Mouse (Mus musculus) urinary bladder, adult 2 months (tissue): ENCODE results near the gene Rora. TPM values are rescaled to one million over a fixed set of nuclear protein-coding genes. Genes with fewer than 3 reads are reported as not detected.

ENCODE experiments used
- DNase-seq: peaks from one replicate; pipeline ENCODE4 v3.0.0; 2022; ENCODE audit warnings: low spot score
- polyA plus RNA-seq: library from polyadenylated mRNA; depleted of rRNA; stranded (reverse); fragments of >200 nt; gene quantifications from 2 replicates; pipeline ENCODE4 v1.2.3, GENCODE M21; 2012; rRNA removed

Rora gene
- 12.2 and 17.6 TPM in 2 replicates for polyA plus RNA-seq

DNA sequence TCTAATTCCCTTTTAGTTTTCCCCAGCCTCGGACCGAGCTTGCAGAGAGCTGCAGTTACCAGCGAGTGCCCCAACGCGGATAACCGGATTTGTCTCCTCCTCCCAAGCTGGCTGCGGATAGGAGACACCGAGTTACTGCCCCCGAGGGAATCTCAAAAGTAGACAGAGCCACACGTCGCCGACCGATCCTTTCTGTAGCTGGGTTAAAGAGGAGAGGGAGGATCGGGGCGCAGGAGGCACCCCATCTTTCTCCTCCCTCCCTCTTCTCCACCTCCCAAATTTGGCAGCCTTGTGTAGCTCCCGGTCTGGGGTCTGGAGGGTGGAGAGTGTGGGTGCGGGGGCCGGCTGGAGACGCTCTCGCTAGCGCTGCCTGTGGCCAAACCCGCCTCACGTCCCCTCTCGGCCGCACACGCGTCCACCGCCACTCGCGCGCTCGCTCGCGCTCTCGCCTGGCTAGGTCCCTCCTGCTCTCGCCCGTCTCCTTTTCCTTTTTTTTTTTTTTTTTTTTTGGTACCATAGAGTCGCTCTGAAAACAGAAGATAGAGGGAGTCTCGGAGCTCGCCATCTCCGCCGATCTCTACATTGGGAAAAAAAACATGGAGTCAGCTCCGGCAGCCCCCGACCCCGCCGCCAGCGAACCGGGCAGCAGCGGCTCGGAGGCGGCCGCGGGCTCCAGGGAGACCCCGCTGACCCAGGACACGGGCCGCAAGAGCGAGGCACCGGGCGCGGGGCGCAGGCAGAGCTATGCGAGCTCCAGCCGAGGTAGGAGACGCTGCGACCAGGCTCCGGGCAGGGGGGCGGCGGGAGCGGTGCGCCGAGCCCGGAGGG lies at the start of gene Rora:
Rora (plus strand) TSS at position 576 of the 828 bp plus-strand sequence.
- DNase-seq, result peak; percentile 59

DNA sequence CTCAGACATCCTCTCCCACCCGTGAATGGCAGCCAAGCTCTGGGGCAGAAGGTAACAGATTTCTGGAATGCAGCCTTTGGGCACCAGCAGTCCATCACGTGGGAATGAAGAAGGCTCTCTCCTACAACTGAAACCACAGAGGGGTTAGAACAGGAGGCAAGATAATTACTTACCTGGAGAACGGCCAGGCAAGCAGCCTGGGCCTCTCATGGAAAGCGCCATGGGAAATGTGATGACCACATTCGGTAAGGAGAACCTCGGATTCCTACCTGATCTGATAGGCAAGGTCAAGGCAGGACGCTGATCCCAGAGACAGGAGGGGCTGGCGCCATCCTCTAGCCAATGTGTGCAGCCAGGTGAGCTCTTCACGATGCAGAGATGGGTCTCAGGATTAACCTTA lies 39.6 kb upstream of the Rora start:
- no peak for DNase-seq

DNA sequence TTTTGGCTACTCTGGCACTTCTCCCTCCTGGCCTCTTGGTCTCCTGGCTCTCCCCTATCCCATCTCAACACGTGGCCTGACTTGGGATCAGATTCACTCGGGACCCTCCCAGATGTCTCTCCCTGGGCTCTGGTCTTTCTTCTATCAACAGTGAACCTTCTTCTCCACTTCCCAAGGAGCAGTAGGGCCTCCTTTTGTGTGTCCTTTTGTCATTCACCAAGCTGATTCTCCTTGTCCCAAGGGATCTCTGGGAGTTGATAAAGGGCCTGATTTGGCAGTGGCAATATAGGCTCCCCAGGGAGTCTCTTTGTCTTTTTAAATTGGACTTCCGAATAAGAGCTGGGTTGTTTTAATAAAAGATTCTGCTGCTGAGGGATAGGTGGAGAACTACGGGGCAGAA lies 36.5 kb upstream of the Rora start:
- DNase-seq, result no peak

DNA sequence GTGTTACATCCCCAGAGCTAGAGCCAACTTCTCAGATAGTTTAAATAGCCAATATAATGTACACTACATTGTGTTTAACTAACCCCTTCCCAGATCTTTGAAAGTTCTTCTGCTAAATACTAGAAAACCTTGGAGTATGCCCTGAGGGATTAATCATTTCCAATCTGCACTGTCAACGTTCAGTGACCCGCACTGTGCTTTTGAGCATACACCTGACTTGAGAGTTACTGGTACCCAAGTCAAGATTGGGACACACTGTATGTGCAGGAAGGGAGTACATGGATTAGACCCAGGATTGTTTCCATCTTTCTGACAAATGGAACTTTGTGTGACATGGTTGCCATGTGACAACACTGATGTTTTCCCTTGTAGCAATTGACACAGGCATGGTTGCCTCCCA lies 33.5 kb upstream of the Rora start:
- no peak for DNase-seq

DNA sequence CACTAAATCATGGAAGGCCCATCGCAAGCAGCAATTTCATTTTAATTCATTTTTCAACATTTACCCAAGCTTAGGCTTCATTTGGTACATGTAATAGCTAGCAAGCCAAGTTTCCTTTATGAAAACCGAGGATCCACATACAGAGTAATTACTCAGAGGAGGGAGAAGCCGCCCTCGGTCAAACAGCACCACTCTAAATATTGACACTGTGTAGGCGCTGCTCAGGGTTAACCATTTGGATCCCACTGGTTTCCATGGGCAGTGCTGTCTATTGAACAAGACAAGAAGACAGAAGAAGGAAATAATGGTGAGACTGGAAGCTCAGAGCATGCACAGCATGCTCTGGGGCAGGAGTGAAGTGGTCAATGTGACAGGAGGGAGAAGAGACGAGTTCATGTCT lies 33.1 kb upstream of the Rora start:
- DNase-seq, result no peak

DNA sequence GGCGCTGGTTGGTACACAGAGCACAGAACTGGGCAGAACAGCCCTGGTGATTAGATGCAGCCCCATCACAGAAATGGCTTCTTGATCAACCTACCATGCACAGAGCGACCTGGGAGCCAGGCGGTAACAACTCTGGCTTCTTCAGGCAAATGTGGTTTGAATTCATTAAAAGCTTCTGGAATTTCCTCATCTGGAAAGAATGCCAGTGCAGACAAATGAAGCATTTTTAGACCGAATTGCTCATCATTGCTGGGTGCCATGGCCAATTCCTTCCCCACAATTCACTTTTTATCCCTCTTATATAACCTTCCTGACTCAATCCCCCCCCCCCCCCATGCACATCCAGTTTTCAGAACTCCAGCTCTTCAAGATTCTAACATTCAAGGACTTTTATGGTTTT lies 28.6 kb upstream of the Rora start:
- DNase-seq, result no peak

DNA sequence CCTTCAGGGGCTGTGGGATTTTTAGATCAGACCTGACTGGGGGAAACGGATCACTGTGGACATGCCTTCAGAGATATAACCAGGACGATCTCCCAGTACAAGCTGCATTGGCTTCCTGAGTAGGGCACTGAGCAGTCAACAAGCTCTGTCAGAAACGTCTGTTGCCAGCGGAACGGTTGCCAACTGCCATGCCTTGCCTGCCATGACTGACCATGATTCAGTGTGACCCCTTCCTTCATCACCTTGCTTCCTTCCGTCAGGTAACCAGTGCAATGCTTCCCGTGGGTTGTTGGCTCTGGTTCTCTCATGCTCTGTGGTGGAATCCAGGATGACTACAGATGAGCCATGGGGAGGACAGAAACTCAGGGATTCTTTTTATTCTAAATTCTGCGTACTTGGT lies 16.3 kb upstream of the Rora start:
- no peak for DNase-seq

DNA sequence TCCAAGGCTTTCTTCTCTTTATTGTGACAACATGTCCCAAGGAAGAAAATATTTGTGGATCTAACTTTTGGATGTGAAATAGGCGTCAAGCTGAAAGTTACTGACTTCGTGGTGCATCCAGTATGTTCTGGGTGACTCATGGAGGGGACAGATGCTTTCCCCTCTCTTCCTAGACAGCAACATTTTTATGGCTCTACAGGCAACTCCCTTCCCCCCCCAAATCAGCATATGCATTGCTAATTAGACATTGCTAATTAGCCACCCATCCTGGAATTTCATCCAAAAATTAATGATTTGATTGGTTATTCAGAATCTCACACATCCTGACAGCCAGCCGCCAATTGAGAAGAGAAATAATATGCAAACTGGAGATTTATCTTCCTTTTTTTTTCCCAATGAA lies 12.5 kb upstream of the Rora start:
- no peak for DNase-seq

DNA sequence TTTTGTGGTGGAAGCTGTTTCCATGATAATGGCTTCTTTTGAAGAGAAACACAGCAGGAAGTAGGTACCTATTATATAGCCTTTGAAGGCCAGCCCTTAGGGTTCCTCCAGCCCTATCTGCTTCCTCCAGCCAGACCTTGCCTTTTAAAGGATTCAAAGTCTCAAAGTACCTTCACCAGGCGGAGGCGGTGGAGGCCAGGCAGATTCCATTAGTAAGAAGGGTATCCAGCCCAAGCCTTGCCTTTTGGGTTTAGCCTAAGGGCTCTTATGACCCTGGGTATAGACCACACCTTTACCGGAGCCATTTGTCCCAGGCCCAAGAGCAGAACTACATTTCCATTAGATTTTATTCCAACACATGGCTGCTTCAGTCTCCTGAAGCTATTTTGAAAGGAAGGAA lies 5.5 kb upstream of the Rora start:
- DNase-seq, result no peak

DNA sequence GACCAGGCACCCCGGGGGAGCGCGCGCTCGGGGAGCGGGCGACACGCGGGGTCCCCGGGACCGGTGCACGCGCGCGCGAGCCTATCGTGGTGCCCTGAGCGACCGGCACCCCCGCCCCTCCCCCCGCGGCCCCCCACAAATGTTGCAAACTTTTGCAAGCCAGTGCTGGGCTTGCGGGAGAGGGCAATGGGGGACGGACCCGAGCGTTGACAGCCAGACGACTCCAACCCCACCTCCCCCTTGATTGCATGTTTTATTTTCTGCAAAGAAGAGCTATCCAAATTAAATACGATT lies 400 bp downstream of the Rora start:
- DNase-seq, result no peak

DNA sequence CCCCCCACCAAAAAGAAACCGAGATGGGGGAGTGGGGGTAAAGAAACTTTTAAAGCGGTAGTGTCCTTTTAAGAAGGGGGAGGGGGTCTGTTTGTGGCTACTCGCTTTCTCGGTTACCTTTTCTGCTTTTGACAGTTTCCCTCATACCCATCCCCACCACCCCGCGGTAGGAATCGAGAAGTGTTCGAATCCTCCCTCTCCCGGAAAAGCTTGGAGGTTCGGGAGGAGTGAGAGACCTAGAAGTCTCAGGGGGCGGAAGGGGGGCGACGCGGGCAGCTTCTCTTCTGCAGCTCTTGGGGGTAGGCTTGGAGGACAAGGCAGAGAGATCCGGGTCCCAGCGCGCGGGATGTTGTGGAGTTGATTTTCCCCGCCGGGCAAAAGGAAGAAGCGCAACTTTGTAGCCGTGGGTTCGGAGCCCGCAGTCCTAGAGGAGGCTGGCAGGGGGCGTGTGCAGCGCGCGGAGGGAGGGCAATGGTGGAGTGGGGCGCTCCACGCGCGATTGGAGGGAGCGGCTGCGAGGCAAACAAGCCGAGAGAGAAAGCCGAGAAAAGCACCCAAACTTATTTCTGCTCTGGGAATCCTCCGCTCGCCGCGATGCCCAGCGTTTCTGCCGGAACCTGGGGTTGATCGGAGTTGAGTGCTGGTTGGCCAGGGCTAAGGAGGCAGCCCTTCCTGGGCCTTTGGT lies 889 bp downstream of the Rora start:
- DNase-seq, result peak; percentile 25

DNA sequence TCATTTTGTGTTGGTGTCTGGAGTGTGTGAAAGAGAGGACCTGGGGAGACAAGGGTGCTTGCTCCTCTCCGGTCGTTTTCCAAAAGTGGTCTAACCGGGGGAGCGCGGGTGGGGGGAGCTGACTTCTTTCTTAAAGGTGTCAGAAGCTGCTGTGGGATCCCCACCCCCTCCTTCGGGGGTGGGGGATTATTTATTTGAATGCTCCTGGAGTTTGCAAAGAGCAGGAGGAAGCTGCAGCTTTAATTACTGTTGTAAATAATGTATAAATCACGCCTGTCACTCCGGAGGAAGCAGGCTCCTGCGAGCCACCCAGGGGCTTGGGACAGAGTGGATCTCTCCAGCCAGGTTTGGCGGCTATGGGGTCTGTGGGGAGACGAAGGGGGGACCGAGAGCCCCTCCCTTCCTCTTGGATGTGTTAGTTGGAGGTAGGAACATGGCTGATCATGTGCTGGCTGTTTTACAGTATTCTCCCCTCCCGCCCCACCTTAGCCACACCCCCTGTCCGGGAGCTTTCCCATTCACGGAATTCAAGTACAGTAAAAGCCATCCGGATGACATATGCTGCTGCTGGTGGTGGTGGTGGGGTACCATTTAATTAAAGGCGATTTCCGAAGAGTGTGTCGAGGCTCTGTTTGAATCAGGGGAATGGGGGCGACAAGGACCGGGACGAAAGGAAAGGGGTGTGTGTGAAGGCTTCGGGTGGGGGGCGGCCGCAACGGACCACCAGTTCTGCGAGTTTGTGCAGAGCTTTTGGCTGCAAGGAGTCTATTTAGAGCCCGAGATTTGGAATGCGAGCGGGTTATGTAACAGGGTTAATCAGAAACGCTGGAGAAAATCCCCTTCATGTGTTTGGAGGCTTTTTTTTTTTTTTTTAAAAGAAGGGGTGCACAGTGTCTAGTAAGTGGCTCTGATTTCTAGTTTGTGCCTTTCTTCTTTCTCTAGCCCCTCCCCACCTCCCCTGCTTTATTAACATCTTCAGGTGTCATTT lies 1.7 kb downstream of the Rora start:
- DNase-seq, result peak; percentile 23

DNA sequence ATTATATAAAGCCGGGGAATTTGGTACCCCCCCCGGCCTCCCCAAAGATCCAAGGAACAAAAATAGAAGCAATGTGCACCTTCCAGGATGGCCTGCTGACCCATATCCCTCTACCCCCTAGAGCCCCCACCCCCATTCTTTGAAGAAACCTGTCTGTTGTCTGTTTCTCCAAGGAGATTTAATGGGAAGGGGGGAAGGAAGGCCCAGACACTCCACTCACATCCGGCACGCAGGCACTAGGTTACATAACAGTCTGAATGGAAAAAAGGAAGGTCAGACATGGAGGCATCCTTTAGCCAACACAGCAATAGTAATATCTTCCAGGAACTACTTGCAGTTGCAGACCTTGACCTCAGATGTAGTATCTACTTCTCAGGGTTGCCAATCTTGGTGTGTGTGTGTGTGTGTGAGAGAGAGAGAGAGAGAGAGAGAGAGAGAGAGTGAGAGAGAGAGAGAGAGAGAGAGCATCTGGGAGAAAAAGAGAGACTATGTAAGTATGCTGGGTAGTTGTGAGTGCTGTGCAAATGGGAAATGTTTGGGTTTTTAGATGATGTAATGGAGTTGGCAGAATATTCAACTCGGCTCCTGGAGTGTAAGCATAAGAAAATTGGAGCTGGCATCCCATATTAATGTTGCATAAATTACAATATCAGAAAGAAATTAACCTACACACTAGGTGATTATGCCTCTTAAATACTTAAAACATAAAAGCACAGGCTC lies 2.6 kb downstream of the Rora start:
- no peak for DNase-seq

DNA sequence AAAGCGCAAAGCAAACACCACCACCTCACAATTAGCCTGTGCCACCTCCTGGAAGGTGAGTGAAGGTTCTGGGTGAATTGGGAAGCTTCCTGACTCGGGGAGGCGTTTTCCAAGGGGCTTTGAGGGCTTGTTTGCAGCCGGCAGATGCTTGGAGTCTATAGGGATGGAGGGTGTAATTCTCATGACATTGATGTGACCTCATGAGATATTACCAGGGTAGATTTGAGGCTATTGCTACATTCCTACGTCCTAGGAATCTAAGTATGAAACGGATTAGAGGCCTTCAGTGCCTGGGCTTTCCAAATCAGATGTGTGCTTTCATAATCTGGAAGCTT lies 3.2 kb downstream of the Rora start:
- DNase-seq, result no peak

DNA sequence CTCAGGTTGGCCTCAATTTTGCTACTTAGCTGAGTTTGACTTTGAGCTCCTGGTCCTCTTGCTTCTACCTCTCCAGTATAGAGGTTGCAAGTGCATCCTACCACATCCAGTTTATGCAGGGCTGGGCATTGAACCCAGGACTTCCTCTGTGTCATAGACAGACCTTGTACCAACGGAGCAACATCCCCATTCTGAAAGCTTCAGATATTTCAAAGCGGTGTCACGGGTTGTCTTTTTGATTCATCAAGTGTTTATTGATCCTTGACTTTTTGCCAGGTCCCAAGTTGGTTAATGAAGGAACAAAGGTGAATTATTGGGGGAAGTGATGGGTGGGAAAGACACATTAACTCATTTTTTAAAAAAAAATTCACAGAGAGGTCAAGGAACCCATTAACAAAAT lies 17.1 kb downstream of the Rora start:
- DNase-seq, result no peak

DNA sequence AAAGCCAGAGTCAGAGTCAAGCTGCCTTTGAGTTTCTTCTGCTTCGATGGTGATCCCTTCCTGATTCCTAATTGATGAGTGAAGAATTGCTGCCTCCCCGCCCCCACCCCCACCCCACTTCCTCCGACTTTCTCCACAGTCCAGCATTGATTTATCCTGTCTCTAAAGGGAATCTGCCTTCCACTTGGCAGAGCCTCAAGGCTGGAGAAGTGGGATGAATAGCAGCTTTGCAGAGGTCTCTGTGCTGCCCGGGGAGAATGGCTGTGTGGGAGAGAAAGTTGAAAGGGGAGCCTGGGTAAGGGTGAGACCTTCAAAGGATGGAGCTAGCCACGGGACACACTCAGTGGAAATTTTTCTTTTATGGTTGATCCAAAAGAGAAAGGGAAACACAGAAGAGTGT lies 18.9 kb downstream of the Rora start:
- DNase-seq, result no peak

DNA sequence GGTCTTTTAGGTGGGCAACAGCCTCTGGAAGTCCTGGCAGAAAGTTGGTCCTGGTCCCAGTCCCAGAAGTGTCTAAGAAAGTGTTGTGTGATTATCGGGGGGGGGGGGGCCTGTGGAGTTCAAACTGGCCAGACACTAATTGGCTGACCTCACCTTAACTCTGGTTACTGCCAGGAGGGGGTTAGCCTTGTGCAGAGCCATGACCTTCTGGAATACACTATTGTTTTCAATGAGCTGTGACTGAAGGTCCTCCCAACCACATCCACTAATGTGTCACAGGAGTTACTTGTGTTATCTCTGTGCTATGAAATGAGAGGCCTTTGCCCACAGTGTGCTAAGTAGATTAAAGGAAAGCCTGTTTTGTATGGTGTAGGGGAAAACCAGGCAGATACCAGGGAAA lies 19.6 kb downstream of the Rora start:
- no peak for DNase-seq

DNA sequence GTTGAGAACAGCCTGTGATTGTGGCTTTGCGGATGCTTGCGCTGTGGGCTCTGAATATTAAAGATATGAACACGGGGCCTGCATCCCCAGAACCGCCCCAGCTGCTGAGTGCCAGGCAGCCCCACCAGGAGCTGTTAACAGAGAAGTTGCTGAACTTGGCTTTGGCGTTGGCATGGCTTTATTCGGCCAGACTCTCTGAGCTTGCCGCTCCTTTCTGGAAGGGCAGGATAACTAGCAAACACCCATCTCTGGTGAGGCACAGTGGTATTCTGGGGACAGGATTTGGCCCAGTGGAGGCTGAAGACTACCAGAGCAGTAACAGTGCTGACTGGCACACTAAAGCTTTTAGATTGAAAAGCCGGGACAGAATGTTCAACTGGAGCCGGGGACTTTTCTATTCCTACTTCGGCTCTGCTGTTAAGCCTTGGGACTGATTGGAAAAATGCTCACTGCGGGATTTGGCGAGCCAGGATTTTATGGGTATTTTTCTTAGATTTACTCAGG lies 26.3 kb downstream of the Rora start:
- DNase-seq, result no peak

DNA sequence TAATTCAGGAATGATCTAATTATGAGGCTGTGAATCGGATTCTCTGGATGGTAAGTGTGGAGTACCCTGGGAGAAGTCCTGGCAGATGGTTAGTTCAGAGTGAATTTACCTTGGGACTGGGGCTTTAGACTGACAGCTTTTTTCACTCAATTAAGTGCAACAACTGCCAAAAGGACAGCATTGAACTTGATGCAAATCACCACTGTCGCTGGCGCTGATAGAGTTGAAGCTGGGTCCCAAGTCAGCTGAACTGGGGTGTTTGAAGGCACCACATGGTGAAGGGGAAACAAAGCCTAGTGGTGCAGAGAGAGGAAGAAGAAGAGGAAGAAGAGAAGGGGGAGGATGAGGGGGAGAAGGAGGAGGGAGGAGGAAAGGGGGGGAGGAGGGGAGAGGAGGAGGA lies 30.4 kb downstream of the Rora start:
- no peak for DNase-seq

DNA sequence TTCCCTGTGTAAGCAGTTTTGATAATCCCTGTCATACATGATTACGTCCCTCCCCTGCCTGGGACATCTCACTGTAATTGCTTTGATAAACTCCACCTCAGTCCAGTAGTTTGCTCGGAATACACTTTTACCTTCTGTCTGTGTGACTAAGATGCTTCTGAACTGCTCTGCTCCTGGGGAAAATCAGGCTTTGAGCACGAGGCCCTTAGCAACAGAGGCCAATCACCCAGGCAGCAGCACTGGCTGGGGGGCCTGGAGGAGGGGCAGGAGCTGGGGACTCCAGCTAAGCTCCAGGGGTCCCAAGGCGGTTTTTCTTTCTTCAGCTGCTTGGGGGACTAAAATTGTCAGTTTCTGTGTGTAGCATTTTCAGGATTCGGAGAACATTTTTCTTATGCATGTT lies 32.0 kb downstream of the Rora start:
- DNase-seq, result no peak

DNA sequence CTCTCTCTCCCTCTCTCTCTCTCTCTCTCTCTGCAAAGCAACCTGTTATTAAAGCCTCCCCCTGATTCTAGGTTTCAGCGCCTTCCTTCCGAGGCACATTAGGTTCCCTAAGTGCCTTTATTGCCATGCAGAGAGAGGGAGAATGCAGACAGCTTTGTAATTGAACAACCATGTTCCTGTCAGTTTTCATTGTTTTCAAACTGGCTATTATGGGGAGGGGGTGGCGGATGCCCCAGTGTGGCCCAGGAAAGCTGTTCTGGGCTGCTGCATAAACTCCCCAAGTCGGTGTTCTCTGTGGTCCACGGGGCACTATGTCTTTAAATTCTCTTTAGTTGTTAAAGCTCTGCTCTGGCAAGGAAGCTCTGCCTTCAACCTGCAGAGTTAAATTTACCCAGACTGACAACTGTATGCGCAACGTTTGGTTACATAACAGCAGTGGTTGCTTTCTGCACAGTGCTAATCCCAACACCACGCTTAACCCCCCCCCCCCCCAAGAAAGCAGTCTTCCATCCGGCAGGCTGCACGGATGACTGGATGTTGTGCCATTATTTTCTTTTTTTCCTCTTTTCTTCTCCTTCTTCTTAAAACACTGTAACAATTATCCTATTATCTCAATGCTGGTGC lies 33.8 kb downstream of the Rora start:
- no peak for DNase-seq
